Mouse (Mus musculus): ENCODE data around the gene Ppp4r2. TPM values are rescaled to one million over a fixed set of nuclear protein-coding genes. Genes with fewer than 3 reads are reported as not detected.

Ppp4r2 gene
- total and polyA plus RNA-seq, 3 experiments: 9.7 to 46.7 (median 46.0) TPM

GRCm38 (mm10) chr6:100881657-100882056 lies 48.2 kb downstream of the Ppp4r2 start:
- H3K9ac ChIP-seq (ENCODE audit: low read depth, low read length): no peak overlapping the region
- TF ChIP-seq EP300 (IDR thresholded peaks at IDR 0.05; ENCODE audit: insufficient read depth, low read depth, low read length) (no peak), CTCF (IDR thresholded peaks at IDR 0.05) (no peak), POLR2A (IDR thresholded peaks at IDR 0.05; ENCODE audit: insufficient read depth, low read depth, low read length) (no peak)
- no peaks in the 10 kb centered on the region for H3K79me2 ChIP-seq (replicated peaks; ENCODE audit: control insufficient read depth, insufficient read depth, low read length)
- no peak for DNase-seq
- no peak overlapping the region for H3K4me3 ChIP-seq
- H3K4me1 ChIP-seq (ENCODE audit: control insufficient read depth, insufficient read depth, low read length): no peaks in the 10 kb centered on the region
- peaks cover 1% of the 10 kb centered on the region; the same call in 1 of the 2 replicates for H3K27me3 ChIP-seq (ENCODE audit: control insufficient read depth, insufficient read depth, low read length)
- intact Hi-C loops (cut with DNase I): loop anchor here (1.0 to 5.0 kb wide), 4 partner anchors 317 to 736 kb away; no protein-coding TSS in a partner anchor
- H3K27ac ChIP-seq: no peak overlapping the region
- H3K36me3 ChIP-seq (ENCODE audit: control insufficient read depth, insufficient read depth, low read length): no peaks in the 10 kb centered on the region
- 72% methylated on average over 9 of the region's 9 CpGs for WGBS

GRCm38 (mm10) chr6:100882381-100883213 lies 49.2 kb downstream of the Ppp4r2 start:
- H3K36me3 ChIP-seq (ENCODE audit: control insufficient read depth, insufficient read depth, low read length): no peaks in the 10 kb centered on the region
- no peak overlapping the region for H3K9ac ChIP-seq (ENCODE audit: low read depth, low read length)
- intact Hi-C loops (cut with DNase I): loop anchor here (1.0 to 5.0 kb wide), 4 partner anchors 316 to 735 kb away; no protein-coding TSS in a partner anchor
- 20% methylated on average over 15 of the region's 15 CpGs for WGBS
- peaks cover 1% of the 10 kb centered on the region; the same call in 1 of the 2 replicates for H3K27me3 ChIP-seq (ENCODE audit: control insufficient read depth, insufficient read depth, low read length)
- no peak overlapping the region for H3K4me3 ChIP-seq
- no peaks in the 10 kb centered on the region for H3K79me2 ChIP-seq (replicated peaks; ENCODE audit: control insufficient read depth, insufficient read depth, low read length)
- H3K4me1 ChIP-seq (ENCODE audit: control insufficient read depth, insufficient read depth, low read length): no peaks in the 10 kb centered on the region
- no peak overlapping the region for H3K27ac ChIP-seq
- peak; percentile 38 to 77 for DNase-seq
- TF ChIP-seq CTCF (IDR thresholded peaks at IDR 0.05) (peak; percentile 99), POLR2A (IDR thresholded peaks at IDR 0.05; ENCODE audit: insufficient read depth, low read depth, low read length) (no peak)

GRCm38 (mm10) chr6:100883233-100883632 lies 49.8 kb downstream of the Ppp4r2 start:
- peaks cover 1% of the 10 kb centered on the region; the same call in 1 of the 2 replicates for H3K27me3 ChIP-seq (ENCODE audit: control insufficient read depth, insufficient read depth, low read length)
- H3K4me1 ChIP-seq (ENCODE audit: control insufficient read depth, insufficient read depth, low read length): no peaks in the 10 kb centered on the region
- TF ChIP-seq POLR2A (IDR thresholded peaks at IDR 0.05; ENCODE audit: insufficient read depth, low read depth, low read length) (no peak), CTCF (IDR thresholded peaks at IDR 0.05) (peak; percentile 76), EP300 (IDR thresholded peaks at IDR 0.05; ENCODE audit: insufficient read depth, low read depth, low read length) (no peak)
- 52% methylated on average over 13 of the region's 13 CpGs for WGBS
- DNase-seq: no peak
- no peaks in the 10 kb centered on the region for H3K79me2 ChIP-seq (replicated peaks; ENCODE audit: control insufficient read depth, insufficient read depth, low read length)
- H3K36me3 ChIP-seq (ENCODE audit: control insufficient read depth, insufficient read depth, low read length): no peaks in the 10 kb centered on the region
- intact Hi-C loops (cut with DNase I): loop anchor here (5.0 kb wide), 2 partner anchors 654 to 734 kb away; no protein-coding TSS in a partner anchor
- no peak overlapping the region for H3K9ac ChIP-seq (ENCODE audit: low read depth, low read length)
- H3K4me3 ChIP-seq: no peak overlapping the region
- H3K27ac ChIP-seq: no peak overlapping the region

- Histone ChIP-seq H3K9ac (ENCODE audit: low read depth, low read length) (no peak overlapping the region), H3K79me2 (replicated peaks; ENCODE audit: control insufficient read depth, insufficient read depth, low read length) (no peaks in the 10 kb centered on the region), H3K27me3 (ENCODE audit: control insufficient read depth, insufficient read depth, low read length) (no peaks in the 10 kb centered on the region), H3K27ac (no peak overlapping the region), H3K4me3 (no peak overlapping the region), H3K36me3 (ENCODE audit: control insufficient read depth, insufficient read depth, low read length) (no peaks in the 10 kb centered on the region), H3K4me1 (ENCODE audit: control insufficient read depth, insufficient read depth, low read length) (no peaks in the 10 kb centered on the region)
- no peak for DNase-seq
- 87% methylated on average over 12 of the region's 12 CpGs for WGBS
- TF ChIP-seq EP300 (IDR thresholded peaks at IDR 0.05; ENCODE audit: insufficient read depth, low read depth, low read length): no peak
- TF ChIP-seq CTCF (IDR thresholded peaks at IDR 0.05): no peak
- TF ChIP-seq POLR2A (IDR thresholded peaks at IDR 0.05; ENCODE audit: insufficient read depth, low read depth, low read length): no peak
- intact Hi-C loops (cut with DNase I): loop anchor here (5.0 kb wide), 2 partner anchors 653 to 733 kb away; no protein-coding TSS in a partner anchor
Measured at GRCm38 (mm10) chr6:100884594-100885225, 51.3 kb downstream of the Ppp4r2 start.

- H3K27ac ChIP-seq: no peak overlapping the region
- intact Hi-C loops (cut with DNase I): no loop called here
- WGBS: 68% methylated on average over 7 of the region's 7 CpGs
- H3K27me3 ChIP-seq (ENCODE audit: control insufficient read depth, insufficient read depth, low read length): no peaks in the 10 kb centered on the region
- H3K4me3 ChIP-seq: no peak overlapping the region
- no peaks in the 10 kb centered on the region for H3K4me1 ChIP-seq (ENCODE audit: control insufficient read depth, insufficient read depth, low read length)
- H3K36me3 ChIP-seq (ENCODE audit: control insufficient read depth, insufficient read depth, low read length): no peaks in the 10 kb centered on the region
- TF ChIP-seq EP300 (IDR thresholded peaks at IDR 0.05; ENCODE audit: insufficient read depth, low read depth, low read length) (no peak), CTCF (IDR thresholded peaks at IDR 0.05) (no peak), POLR2A (IDR thresholded peaks at IDR 0.05; ENCODE audit: insufficient read depth, low read depth, low read length) (no peak)
- H3K9ac ChIP-seq (ENCODE audit: low read depth, low read length): no peak overlapping the region
- H3K79me2 ChIP-seq (replicated peaks; ENCODE audit: control insufficient read depth, insufficient read depth, low read length): no peaks in the 10 kb centered on the region
- DNase-seq: no peak
Measured at GRCm38 (mm10) chr6:100885376-100885775, 52.0 kb downstream of the Ppp4r2 start.
